ENCODE assay signal across 8 mouse cellular contexts in genomic region chr8:91312835-91313832, GRCm38 (mm10). TPM values are rescaled to one million over a fixed set of nuclear protein-coding genes. Genes with fewer than 3 reads are reported as not detected.
DNase-seq lines count a peak whose midpoint lies in the region; ATAC-seq and TF ChIP-seq lines count a peak whose summit lies in the region.

TSS of gene Rpgrip1l (minus strand) at chr8:91313262.
TSS of gene Fto (plus strand) at chr8:91313525.

- H3K4me2 ChIP-seq in heart, embryonic 12.5 days: peak within 1 kb of the TSS; percentile 87
- H3K4me2 ChIP-seq in kidney, postnatal 0 days (ENCODE audit: low read length): peak within 1 kb of the TSS; percentile 86
- H3K4me2 ChIP-seq in liver, embryonic 11.5 days: peak within 1 kb of the TSS; percentile 95
- peak within 1 kb of the TSS; percentile 91 for H3K4me2 ChIP-seq in stomach, embryonic 14.5 days (replicated peaks; ENCODE audit: low read depth, low read length)

- H3K27ac ChIP-seq in heart, embryonic 12.5 days (ENCODE audit: poor library complexity, severe bottlenecking): peak within 1 kb of the TSS; percentile 37; the same call in 1 of the 2 replicates
- H3K27ac ChIP-seq in kidney, postnatal 0 days: peak within 1 kb of the TSS; percentile 67
- H3K27ac ChIP-seq in liver, embryonic 11.5 days (ENCODE audit: low read depth, low read length): peak within 1 kb of the TSS; percentile 52; the same call in 1 of the 2 replicates
- H3K27ac ChIP-seq in stomach, embryonic 14.5 days (ENCODE audit: low read length): peak within 1 kb of the TSS; percentile 69; the same call in 1 of the 2 replicates

- H3K4me3 ChIP-seq in heart, embryonic 12.5 days: peak within 1 kb of the TSS; percentile 84
- H3K4me3 ChIP-seq in kidney, postnatal 0 days (replicated peaks; ENCODE audit: low read depth, low read length): peak within 1 kb of the TSS; percentile 73
- H3K4me3 ChIP-seq in liver, embryonic 11.5 days (ENCODE audit: low read depth, low read length): peak within 1 kb of the TSS; percentile 80
- peak within 1 kb of the TSS; percentile 72 for H3K4me3 ChIP-seq in stomach, embryonic 14.5 days (ENCODE audit: low read depth, low read length)

- H3K9ac ChIP-seq in heart, embryonic 12.5 days: peak within 1 kb of the TSS; percentile 90
- H3K9ac ChIP-seq in kidney, postnatal 0 days (ENCODE audit: low read depth, low read length): peak within 1 kb of the TSS; percentile 84
- H3K9ac ChIP-seq in liver, embryonic 11.5 days (ENCODE audit: low read depth, low read length): peak within 1 kb of the TSS; percentile 91
- peak within 1 kb of the TSS; percentile 66 for H3K9ac ChIP-seq in stomach, embryonic 14.5 days (replicated peaks; ENCODE audit: low read depth, low read length)

- H3K9me3 ChIP-seq in heart, embryonic 12.5 days (replicated peaks): no peaks in the 10 kb centered on the region
- no peaks in the 10 kb centered on the region for H3K9me3 ChIP-seq in kidney, postnatal 0 days (replicated peaks; ENCODE audit: low read length)
- H3K9me3 ChIP-seq in liver, embryonic 11.5 days (ENCODE audit: control insufficient read depth, low read length): no peaks in the 10 kb centered on the region
- no peaks in the 10 kb centered on the region for H3K9me3 ChIP-seq in stomach, embryonic 14.5 days (ENCODE audit: control insufficient read depth, low read depth, low read length)

- WGBS in heart, embryonic 12.5 days: under 1% methylated on average over 59 of the region's 59 CpGs
- WGBS in kidney, postnatal 0 days: under 1% methylated on average over 59 of the region's 59 CpGs
- 1% methylated on average over 59 of the region's 59 CpGs for WGBS in liver, embryonic 11.5 days
- WGBS in stomach, embryonic 14.5 days: 2% methylated on average over 59 of the region's 59 CpGs

- H3K36me3 ChIP-seq in heart, embryonic 12.5 days: no peaks in the 10 kb centered on the region; the same call in none of the 2 replicates
- H3K36me3 ChIP-seq in kidney, postnatal 0 days (ENCODE audit: insufficient read depth, low read length): no peaks in the 10 kb centered on the region
- no peaks in the 10 kb centered on the region for H3K36me3 ChIP-seq in liver, embryonic 11.5 days (ENCODE audit: control insufficient read depth, insufficient read depth, low read length)
- no peaks in the 10 kb centered on the region for H3K36me3 ChIP-seq in stomach, embryonic 14.5 days (ENCODE audit: control insufficient read depth, insufficient read depth, low read length)

- no peaks in the 10 kb centered on the region for H3K27me3 ChIP-seq in heart, embryonic 12.5 days (replicated peaks)
- no peaks in the 10 kb centered on the region for H3K27me3 ChIP-seq in kidney, postnatal 0 days (ENCODE audit: insufficient read depth, low read length)
- H3K27me3 ChIP-seq in liver, embryonic 11.5 days (replicated peaks; ENCODE audit: control insufficient read depth, insufficient read depth, low read length): no peaks in the 10 kb centered on the region
- H3K27me3 ChIP-seq in stomach, embryonic 14.5 days (ENCODE audit: control insufficient read depth, insufficient read depth, low read length): no peaks in the 10 kb centered on the region

- peaks cover 22% of the 10 kb centered on the region for H3K4me1 ChIP-seq in heart, embryonic 12.5 days (replicated peaks)
- H3K4me1 ChIP-seq in kidney, postnatal 0 days (replicated peaks; ENCODE audit: insufficient read depth, low read length): peaks cover 5% of the 10 kb centered on the region; the same call in 1 of the 2 replicates
- peaks cover 10% of the 10 kb centered on the region for H3K4me1 ChIP-seq in liver, embryonic 11.5 days (replicated peaks; ENCODE audit: control insufficient read depth, insufficient read depth, low read length)
- peaks cover 6% of the 10 kb centered on the region for H3K4me1 ChIP-seq in stomach, embryonic 14.5 days (ENCODE audit: control insufficient read depth, insufficient read depth, low read length)

- peak; percentile 98 for DNase-seq in CD4-positive helper T cell, adult 2 months (ENCODE audit: low read depth, low spot score)
- DNase-seq in brain, embryonic 18.5 days (ENCODE audit: low read depth, low spot score): peak; percentile 99
- DNase-seq in kidney, postnatal 0 days (ENCODE audit: low spot score): peak; percentile 100
- DNase-seq in liver, embryonic 11.5 days (ENCODE audit: low spot score): peak; percentile 95
- peak; percentile 99 for DNase-seq in naive thymus-derived CD4-positive, alpha-beta T cell, adult 2 months (ENCODE audit: low read depth)

- ATAC-seq in erythroid progenitor cell, adult 5-6 weeks (replicated peaks; ENCODE audit: low FRiP score, poor library complexity, severe bottlenecking): peak; percentile 93
- ATAC-seq in heart, embryonic 12.5 days (ENCODE audit: insufficient number of reproducible peaks, low FRiP score): peak; percentile 99
- ATAC-seq in kidney, postnatal 0 days (replicated peaks; ENCODE audit: low FRiP score, low read depth): peak; percentile 99
- peak; percentile 98 for ATAC-seq in liver, embryonic 11.5 days (replicated peaks; ENCODE audit: low FRiP score)
- ATAC-seq in stomach, embryonic 14.5 days (ENCODE audit: insufficient number of reproducible peaks, insufficient read depth, low FRiP score, low read depth): peak; percentile 99

- TF ChIP-seq CTCF in kidney, postnatal 0 days (IDR thresholded peaks at IDR 0.05; ENCODE audit: low read depth): no peak

RNA-seq across cellular contexts. Expression of gene Rpgrip1l, which starts in this region (rescaled TPM):
- total RNA-seq in erythroid progenitor cell, adult 5-6 weeks (2015; ENCODE audit: low replicate concordance): 10.1 and 47.2 TPM in 2 replicates
- total RNA-seq in erythroid progenitor cell, adult 5-6 weeks (2017; ENCODE audit: low replicate concordance): 11.4 and 11.6 TPM in 2 replicates
- 8.2 and 9.1 TPM in 2 replicates for polyA plus RNA-seq in heart, embryonic 12.5 days (2016; fragmentation: Nextera tagmentation; extraction: Ambion mirVana)
- polyA plus RNA-seq in kidney, postnatal 0 days (2015; fragmentation: Nextera tagmentation; extraction: Ambion mirVana): 8.6 and 8.7 TPM in 2 replicates
- 6.5 and 6.8 TPM in 2 replicates for polyA plus RNA-seq in liver, embryonic 11.5 days (2014; fragmentation: Nextera tagmentation; extraction: Ambion mirVana)
- polyA plus RNA-seq in stomach, embryonic 14.5 days (2014; fragmentation: Nextera tagmentation; extraction: Ambion mirVana): 9.5 and 14.4 TPM in 2 replicates

RNA-seq across cellular contexts. Expression of gene Fto, which starts in this region (rescaled TPM):
- 7.5 and 17.3 TPM in 2 replicates for total RNA-seq in erythroid progenitor cell, adult 5-6 weeks (2015; ENCODE audit: low replicate concordance)
- 7.9 and 16.6 TPM in 2 replicates for total RNA-seq in erythroid progenitor cell, adult 5-6 weeks (2017; ENCODE audit: low replicate concordance)
- polyA plus RNA-seq in heart, embryonic 12.5 days (2016; fragmentation: Nextera tagmentation; extraction: Ambion mirVana): 76.6 and 76.7 TPM in 2 replicates
- polyA plus RNA-seq in kidney, postnatal 0 days (2015; fragmentation: Nextera tagmentation; extraction: Ambion mirVana): 55.3 and 61.8 TPM in 2 replicates
- polyA plus RNA-seq in liver, embryonic 11.5 days (2014; fragmentation: Nextera tagmentation; extraction: Ambion mirVana): 56.1 and 57.7 TPM in 2 replicates
- polyA plus RNA-seq in stomach, embryonic 14.5 days (2014; fragmentation: Nextera tagmentation; extraction: Ambion mirVana): 89.6 and 94.6 TPM in 2 replicates

Comparison
In these comparisons a context has a peak if more than half of its experiments do, and no peak if none do; other contexts are left out.
1. Peak in every context shown above with its lines: DNase-seq, ATAC-seq, H3K4me3 ChIP-seq and H3K27ac ChIP-seq.